Mouse (Mus musculus) CH12.LX (cell line): ENCODE results near the gene Map3k6.

ENCODE experiments used
- CHD1 ChIP-seq: IDR thresholded peaks from 2 replicates; pipeline ENCODE4 v1.6.1; 2012; ENCODE audit warnings: low read depth, low read length, improper control_type of control experiment, inconsistent platforms
- CTCF ChIP-seq, 2 experiments: IDR thresholded peaks in 1 of 2; conservative IDR thresholded peaks in 1 of 2; 2 replicates each; pipeline ENCODE4 v1.5.1; 2011 to 2012; ENCODE audit warnings: low read depth in 2 of 2, low read length in 2 of 2, improper control_type of control experiment in 1 of 2, inconsistent platforms in 1 of 2, mild to moderate bottlenecking in 1 of 2, moderate library complexity in 1 of 2
- E2F4 ChIP-seq: IDR thresholded peaks from 2 replicates; pipeline ENCODE4 v1.6.1; 2011; ENCODE audit warnings: low read depth, low read length, improper control_type of control experiment; ENCODE audit not compliant: insufficient replicate concordance
- MAFK ChIP-seq: IDR thresholded peaks from 2 replicates; pipeline ENCODE4 v1.6.1; 2011; ENCODE audit warnings: low read length, improper control_type of control experiment; ENCODE audit not compliant: insufficient replicate concordance
- MAX ChIP-seq: IDR thresholded peaks from 2 replicates; pipeline ENCODE4 v1.6.1; 2011; ENCODE audit warnings: low read length, improper control_type of control experiment
- POLR2A ChIP-seq: IDR thresholded peaks from 2 replicates; pipeline ENCODE4 v1.6.1; 2011; ENCODE audit warnings: low read depth, mild to moderate bottlenecking, improper control_type of control experiment, low read length
- SIN3A ChIP-seq: IDR thresholded peaks from 2 replicates; pipeline ENCODE4 v1.6.1; 2012; ENCODE audit warnings: low read length, improper control_type of control experiment, inconsistent platforms
- USF2 ChIP-seq: conservative IDR thresholded peaks from 2 replicates; pipeline ENCODE4 v1.6.1; 2011; ENCODE audit warnings: low read depth, low read length, improper control_type of control experiment
- ZC3H11A ChIP-seq: IDR thresholded peaks from 2 replicates; pipeline ENCODE4 v1.6.1; 2012; ENCODE audit warnings: low read depth, mild to moderate bottlenecking, inconsistent platforms, low read length, improper control_type of control experiment

DNA sequence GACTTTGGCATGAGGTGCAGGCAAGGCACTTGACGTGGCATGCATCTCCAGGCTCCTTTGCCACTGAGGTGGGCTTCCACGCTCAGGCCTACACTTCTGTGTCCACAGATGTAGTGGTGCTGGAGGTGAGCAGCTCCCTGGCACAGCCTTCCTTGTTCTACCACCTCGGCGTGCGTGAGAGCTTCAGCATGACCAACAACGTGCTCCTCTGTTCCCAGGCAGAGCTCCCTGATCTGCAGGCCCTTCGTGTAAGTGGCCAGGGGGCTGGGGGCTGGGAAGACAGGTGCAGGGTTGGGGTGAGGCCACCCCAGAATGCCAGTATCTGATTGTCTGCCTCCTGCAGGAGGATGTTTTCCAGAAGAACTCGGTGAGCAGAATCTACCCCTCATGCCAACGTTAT is 2.1 kb downstream of the Map3k6 start:
- TF ChIP-seq POLR2A: no peak
- TF ChIP-seq ZC3H11A: no peak
- TF ChIP-seq CTCF (conservative IDR thresholded peaks at IDR 0.05 in 1 of 2, IDR thresholded peaks at IDR 0.05 in 1 of 2; ENCODE audit: low read depth in 2 of 2, low read length in 2 of 2): no peak
- TF ChIP-seq USF2: no peak
- TF ChIP-seq E2F4: no peak
- no peak for TF ChIP-seq MAFK
- TF ChIP-seq SIN3A: no peak
- TF ChIP-seq CHD1: no peak
- no peak for TF ChIP-seq MAX
